Mouse (Mus musculus): ENCODE measurements around the gene Rnase2b.

- TF ChIP-seq POLR2A (IDR thresholded peaks at IDR 0.05; ENCODE audit: low read depth, low read length): no peak
- TF ChIP-seq CTCF (IDR thresholded peaks at IDR 0.05; ENCODE audit: extremely low read depth, insufficient read depth, insufficient read length, insufficient replicate concordance): no peak
Observed at GRCm38 (mm10) chr14:51165435-51165834, 3.4 kb downstream of the Rnase2b start.
